Mouse (Mus musculus) thymus, adult 2 months (tissue): Measurements from ENCODE around the gene Atp1a2. TPM values are rescaled to one million over a fixed set of nuclear protein-coding genes. Genes with fewer than 3 reads are reported as not detected.
A peak's percentile ranks its signal among the peaks of the same experiment; 100 is the strongest.

Source experiments
- DNase-seq: peaks from one replicate; pipeline ENCODE4 v3.0.0; 2021
- H3K27ac ChIP-seq: fragments of 200-500 bp; 2 replicates; pipeline ENCODE4 v1.5.1; 2012; ENCODE audit warnings: low read length, control low read depth; ENCODE audit not compliant: control insufficient read depth, insufficient read depth
- H3K27me3 ChIP-seq: fragments of 200-500 bp; 2 replicates; pipeline ENCODE4 v1.6.1; 2012; ENCODE audit warnings: mild to moderate bottlenecking, low read length, moderate library complexity, mixed read lengths; ENCODE audit not compliant: control insufficient read depth, insufficient read depth
- H3K36me3 ChIP-seq: fragments of 200-500 bp; 2 replicates; pipeline ENCODE4 v1.6.1; 2012; ENCODE audit warnings: mild to moderate bottlenecking, low read length, moderate library complexity; ENCODE audit not compliant: control insufficient read depth, insufficient read depth
- H3K4me1 ChIP-seq: fragments of 200-500 bp; replicated peaks from 2 replicates; pipeline ENCODE4 v1.6.1; 2012; ENCODE audit warnings: low read length; ENCODE audit not compliant: control insufficient read depth, insufficient read depth
- H3K4me3 ChIP-seq: fragments of 200-500 bp; 2 replicates; pipeline ENCODE4 v1.5.1; 2012; ENCODE audit warnings: mild to moderate bottlenecking, low read length, control low read depth, moderate library complexity; ENCODE audit not compliant: control insufficient read depth, insufficient read depth
- CTCF ChIP-seq: fragments of 200-500 bp; IDR thresholded peaks from 2 replicates; pipeline ENCODE4 v1.5.1; 2012; ENCODE audit warnings: mild to moderate bottlenecking, control low read depth, low read length, moderate library complexity, borderline replicate concordance; ENCODE audit not compliant: control insufficient read depth, poor library complexity, insufficient read depth; ENCODE audit errors: extremely low read depth
- POLR2A ChIP-seq: fragments of 200-500 bp; IDR thresholded peaks from 2 replicates; pipeline ENCODE4 v1.6.1; 2012; ENCODE audit warnings: mild to moderate bottlenecking, low read length, control low read depth, moderate library complexity; ENCODE audit not compliant: control insufficient read depth, poor library complexity, insufficient read depth; ENCODE audit errors: extremely low read depth
- WGBS: fragments of 180-500 bp; shearing (Covaris S2); methylation state at CpG from one replicate; pipeline ENCODE4 v1.1.7; 2018; 5-methylcytosine and 5-hydroxymethylcytosine counted together
- polyA plus RNA-seq: library from polyadenylated mRNA; depleted of rRNA; stranded (reverse); fragments of >200 nt; gene quantifications from 2 replicates; pipeline ENCODE4 v1.2.3, GENCODE M21; 2012

Gene Atp1a2
- polyA plus RNA-seq, 1 experiment, result 28.5 TPM

DNA sequence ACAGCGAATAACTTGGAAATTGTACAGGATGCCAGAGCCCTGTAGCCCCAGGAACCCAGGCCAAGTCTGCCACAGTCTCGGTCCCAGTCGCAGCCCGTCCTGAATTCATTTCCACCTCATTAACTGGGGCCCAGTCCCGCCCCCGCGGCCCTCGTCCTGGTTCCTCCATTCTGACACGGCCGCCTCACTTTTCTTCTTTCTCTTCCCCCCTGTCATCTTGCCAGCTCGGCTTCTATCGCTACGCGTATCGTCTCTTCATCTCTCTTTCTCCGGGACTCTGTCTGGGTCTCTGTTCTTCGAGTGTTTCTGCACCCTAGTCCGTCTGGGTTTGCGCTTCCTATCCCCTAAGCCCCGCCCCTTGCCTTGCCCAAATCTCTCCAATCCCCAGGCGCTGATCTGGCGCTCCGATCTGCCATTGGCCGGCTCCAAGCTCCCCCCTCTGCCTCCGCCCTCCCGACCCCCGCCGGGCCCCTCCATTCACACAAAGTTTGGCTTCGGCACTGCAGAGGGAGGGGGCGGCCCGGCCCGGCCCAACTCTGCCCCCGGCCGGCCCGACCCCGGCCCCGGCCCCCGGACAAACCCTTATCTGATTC, 43.0 kb upstream of the Atp1a2 start, which contains the start of gene Kcnj10:
TSS of gene Kcnj10 (plus strand) at position 482 of the 593 bp plus-strand sequence.
- DNase-seq, result peak; percentile 81
- Histone ChIP-seq H3K27me3 (peaks cover 7% of the 10 kb centered on the region; the same call in 1 of the 2 replicates), H3K4me3 (peak within 1 kb of the TSS; percentile 7), H3K4me1 (peaks cover 3% of the 10 kb centered on the region), H3K36me3 (no peaks in the 10 kb centered on the region), H3K27ac (no peak within 1 kb of the TSS)
- 3% methylated on average over 38 of the region's 38 CpGs for WGBS
- TF ChIP-seq CTCF, result no peak
- no peak for TF ChIP-seq POLR2A

GRCm38 (mm10) chr1:172337411-172338185, 39.7 kb upstream of the Atp1a2 start:
- no peak for DNase-seq
- WGBS, result 69% methylated on average over 2 of the region's 2 CpGs
- TF ChIP-seq POLR2A (no peak), CTCF (no peak)
- peaks cover 7% of the 10 kb centered on the region; the same call in 1 of the 2 replicates for H3K27me3 ChIP-seq
- H3K4me1 ChIP-seq, result peaks cover 3% of the 10 kb centered on the region
- no peaks in the 10 kb centered on the region for H3K36me3 ChIP-seq
- H3K27ac ChIP-seq, result no peak overlapping the region
- no peak overlapping the region for H3K4me3 ChIP-seq

DNA sequence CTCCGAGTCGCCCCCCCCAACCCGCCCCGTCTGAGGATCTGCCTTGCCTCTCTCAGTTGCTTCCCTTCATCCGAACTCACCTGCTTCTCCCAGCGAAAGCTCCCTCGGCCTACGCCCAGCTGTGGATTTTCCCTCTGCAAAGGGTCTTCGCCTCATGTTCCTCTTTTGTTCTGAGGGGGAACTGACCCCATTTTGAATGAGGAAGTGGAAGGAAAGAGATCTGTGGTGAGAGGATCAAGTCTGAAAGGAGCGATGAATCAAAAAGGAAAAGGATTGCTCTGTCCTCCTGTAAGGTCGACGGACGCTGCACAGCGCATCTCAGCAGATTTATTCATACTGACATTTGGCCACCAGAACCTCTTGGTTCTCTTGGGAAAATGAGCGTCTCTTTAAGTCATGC, 37.9 kb upstream of the Atp1a2 start:
- H3K4me1 ChIP-seq, result peaks cover 3% of the 10 kb centered on the region
- DNase-seq, result no peak
- no peak for TF ChIP-seq POLR2A
- TF ChIP-seq CTCF, result no peak
- H3K36me3 ChIP-seq, result no peaks in the 10 kb centered on the region
- no peak overlapping the region for H3K4me3 ChIP-seq
- H3K27ac ChIP-seq, result no peak overlapping the region
- 32% methylated on average over 15 of the region's 15 CpGs for WGBS
- no peaks in the 10 kb centered on the region; the same call in 1 of the 2 replicates for H3K27me3 ChIP-seq

DNA sequence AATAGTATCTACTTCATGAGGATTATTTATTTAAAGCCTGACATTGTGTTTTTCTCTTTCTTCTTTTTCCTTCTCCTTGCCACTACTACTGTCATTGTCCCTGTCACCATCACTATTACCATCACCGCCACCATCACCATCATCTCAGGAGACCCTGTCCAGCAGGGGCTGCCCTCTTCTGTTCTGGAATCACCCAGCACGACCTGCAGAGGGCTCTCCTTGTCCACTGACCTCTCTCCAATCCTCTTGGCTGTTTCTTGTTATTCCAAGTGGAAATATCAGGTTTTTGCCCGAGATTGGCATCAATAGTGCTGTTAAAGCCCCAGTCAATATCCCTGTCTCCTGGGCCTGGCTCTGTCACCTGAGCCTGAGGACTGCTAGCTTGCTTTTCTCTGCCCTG, 35.6 kb upstream of the Atp1a2 start:
- H3K4me1 ChIP-seq, result no peaks in the 10 kb centered on the region
- DNase-seq, result no peak
- H3K36me3 ChIP-seq, result no peaks in the 10 kb centered on the region
- H3K27me3 ChIP-seq, result peaks cover 2% of the 10 kb centered on the region; the same call in 1 of the 2 replicates
- H3K27ac ChIP-seq, result no peak overlapping the region
- 50% methylated on average over 3 of the region's 3 CpGs for WGBS
- no peak for TF ChIP-seq POLR2A
- TF ChIP-seq CTCF, result no peak
- no peak overlapping the region for H3K4me3 ChIP-seq

DNA sequence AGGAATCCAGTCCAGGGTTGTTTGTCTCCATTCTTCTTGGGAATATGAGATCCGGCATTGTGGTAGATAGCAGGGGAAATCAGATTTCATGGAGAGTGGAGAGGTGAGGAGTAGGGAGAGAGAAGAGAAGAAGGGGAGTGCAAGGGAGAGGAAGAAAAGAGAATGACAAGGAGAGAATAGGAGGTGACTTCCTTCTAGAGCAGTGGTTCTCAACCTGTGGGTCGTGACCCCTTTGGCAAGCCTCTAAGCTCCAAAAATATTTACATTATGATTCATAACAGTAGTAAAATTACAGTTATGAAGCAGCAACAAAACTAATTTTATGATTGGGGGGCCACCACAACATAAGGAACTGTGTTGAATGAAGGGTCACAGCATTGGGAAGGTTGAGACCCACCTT, 35.1 kb upstream of the Atp1a2 start:
- H3K36me3 ChIP-seq, result no peaks in the 10 kb centered on the region
- no peak overlapping the region for H3K27ac ChIP-seq
- DNase-seq, result no peak
- H3K4me3 ChIP-seq, result no peak overlapping the region
- peaks cover 2% of the 10 kb centered on the region; the same call in 1 of the 2 replicates for H3K27me3 ChIP-seq
- TF ChIP-seq POLR2A (no peak), CTCF (no peak)
- H3K4me1 ChIP-seq, result no peaks in the 10 kb centered on the region
- 91% methylated on average over 2 of the region's 2 CpGs for WGBS

GRCm38 (mm10) chr1:172331422-172331947, 33.6 kb upstream of the Atp1a2 start:
- TF ChIP-seq POLR2A, result no peak
- TF ChIP-seq CTCF, result no peak
- Histone ChIP-seq H3K4me3 (no peak overlapping the region), H3K36me3 (no peaks in the 10 kb centered on the region), H3K27me3 (peaks cover 2% of the 10 kb centered on the region; the same call in 1 of the 2 replicates), H3K4me1 (0 out of 2 replicates have a peak, but pooled peaks cover under 1% of the 10 kb centered on the region), H3K27ac (no peak overlapping the region)
- 56% methylated on average over 8 of the region's 8 CpGs for WGBS
- DNase-seq, result no peak
